Mouse (Mus musculus) layer of hippocampus, adult 2 months (tissue): Measurements from ENCODE around the gene Kng1. TPM values are rescaled to one million over a fixed set of nuclear protein-coding genes. Genes with fewer than 3 reads are reported as not detected.
"Not testable (repeated sequence)": the region's sequence is repeated elsewhere in the genome, so short reads cannot be mapped to it uniquely, and the experiment has no call there.

Experiments used
- DNase-seq, 2 experiments: peaks; one replicate each; pipeline ENCODE4 v3.0.0; 2022; ENCODE audit warnings: low spot score in 2 of 2
- H3K27ac ChIP-seq: fragments of 200-600 bp; 2 replicates; pipeline ENCODE4 v1.8.1; 2022
- H3K4me3 ChIP-seq: fragments of 200-600 bp; 2 replicates; pipeline ENCODE4 v1.8.1; 2022; ENCODE audit warnings: mild to moderate bottlenecking
- CTCF ChIP-seq: fragments of 200-600 bp; conservative IDR thresholded peaks from 2 replicates; pipeline ENCODE4 v1.8.1; 2022; ENCODE audit warnings: antibody characterized with exemption, mild to moderate bottlenecking, moderate library complexity
- long read RNA-seq, 2 experiments: library from polyadenylated mRNA; stranded (forward); transcript quantifications; one replicate each; pipeline ENCODE4 v2.0.0; 2021; ENCODE audit warnings: borderline mapping rate in 2 of 2
- total RNA-seq, 2 experiments: library from RNA; stranded (reverse); gene quantifications; 2 replicates each; pipeline ENCODE4 v1.2.3; 2021

Kng1 gene
- not detected for total RNA-seq
- long read RNA-seq, experiment 1, partial matches to known transcripts, result 0 of 3 reads
- long read RNA-seq, experiment 1, other reads (novel, unspliced or antisense), result 3 of 3 reads
- long read RNA-seq, experiment 2, result 0 reads

DNA sequence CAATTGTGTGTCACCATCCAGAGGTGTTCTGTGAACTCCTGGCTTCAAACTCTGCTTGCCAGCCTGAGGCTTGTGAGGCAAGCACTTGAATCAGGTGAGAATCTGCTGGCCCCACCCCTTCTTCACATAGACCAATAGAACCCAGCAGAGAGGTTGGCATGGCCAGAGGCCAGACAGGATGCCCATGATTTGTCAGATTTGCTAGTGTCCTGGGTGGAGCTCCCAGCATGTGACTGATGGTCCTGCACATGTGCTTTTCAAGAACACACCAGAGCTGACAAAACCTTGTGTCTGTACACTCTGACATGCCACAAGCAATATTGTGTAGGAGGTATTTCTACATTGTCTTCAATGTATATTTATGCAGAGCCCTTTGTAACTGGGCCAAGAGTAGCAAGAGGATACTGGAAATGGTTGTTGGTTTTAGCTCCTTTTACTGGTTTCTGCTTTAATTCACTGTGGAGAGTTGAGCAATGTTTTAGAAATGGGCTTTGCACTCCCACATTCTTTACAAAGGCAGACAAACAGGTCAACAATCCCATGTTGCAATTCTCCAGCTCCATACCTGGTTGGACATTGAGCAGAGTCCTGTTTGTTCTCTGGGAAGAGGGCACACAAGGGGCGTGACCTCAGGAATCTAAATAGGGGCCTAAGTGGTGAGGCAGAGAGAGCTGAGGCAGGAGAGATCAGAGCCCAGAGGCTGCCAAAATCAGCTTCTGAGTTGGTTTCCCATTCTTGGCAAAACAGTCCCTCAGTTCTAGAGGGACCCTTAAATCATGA, at the start of gene Kng1:
Kng1 (plus strand) TSS at position 198 of the 780 bp plus-strand sequence.
- H3K4me3 ChIP-seq, H3K27ac ChIP-seq, DNase-seq: not testable (repeated sequence)

DNA sequence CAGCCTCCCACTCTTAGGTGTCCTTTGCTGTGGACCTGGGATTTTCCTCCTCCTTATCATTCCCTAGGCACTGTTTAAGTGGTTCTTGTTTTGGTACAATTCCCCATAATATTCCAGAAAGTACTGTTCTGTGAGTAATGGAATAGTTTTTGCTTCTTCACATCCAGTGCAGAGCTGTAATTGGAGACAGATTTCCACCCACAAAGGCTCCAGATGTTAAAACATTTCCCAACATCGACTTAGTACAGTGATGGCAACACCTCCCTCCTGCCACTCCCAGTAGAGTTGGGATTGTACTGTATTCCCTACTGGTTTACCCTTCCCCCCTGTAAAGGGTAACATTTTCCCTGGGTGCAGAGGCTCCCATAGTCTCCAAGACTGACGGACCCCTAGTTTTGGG, 43.9 kb upstream of the Kng1 start:
- not testable (repeated sequence) for H3K4me3 ChIP-seq, DNase-seq, H3K27ac ChIP-seq

DNA sequence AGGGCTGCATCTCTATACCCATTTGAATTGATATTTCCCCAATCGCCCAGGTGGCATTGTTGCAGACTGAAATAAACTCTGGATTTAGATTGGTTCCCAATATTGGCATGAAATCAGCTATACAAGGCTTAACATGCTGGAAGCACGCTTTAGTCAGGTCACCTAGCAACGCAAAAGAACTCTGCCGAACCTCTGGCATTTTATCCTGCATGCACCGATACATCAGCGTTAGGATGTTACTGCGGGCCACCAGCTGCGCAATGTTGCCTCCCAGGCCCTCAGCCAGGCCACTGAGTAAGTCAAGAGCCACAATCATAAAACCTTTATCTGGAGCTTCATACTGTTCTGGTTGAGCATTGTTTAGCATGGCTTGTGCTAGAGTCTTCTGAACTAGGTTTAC, 43.0 kb upstream of the Kng1 start:
- peak in 1 of 2 experiments; percentile 0 for DNase-seq

DNA sequence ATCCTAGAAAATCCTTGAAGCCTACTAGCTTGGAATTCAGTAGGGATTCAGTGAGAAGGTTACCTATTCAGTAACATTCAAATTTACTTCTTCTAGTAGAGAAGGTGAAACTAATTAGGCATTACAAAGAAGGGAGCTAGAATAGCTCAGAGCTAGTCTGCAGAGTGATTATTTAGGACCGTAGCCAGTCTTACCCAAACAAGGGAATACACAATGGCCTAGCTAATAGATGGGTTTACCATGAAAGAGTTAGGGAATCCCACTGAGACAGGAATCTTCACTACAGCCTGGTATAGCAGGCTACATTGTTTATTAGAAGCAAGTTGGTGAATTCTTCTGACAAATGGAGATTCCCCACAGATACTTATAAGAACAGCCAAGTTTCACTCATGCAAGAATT, 37.1 kb upstream of the Kng1 start:
- H3K4me3 ChIP-seq, H3K27ac ChIP-seq: not testable (repeated sequence)

More for the DNA sequence above, 43.0 kb upstream of the Kng1 start:
- H3K27ac ChIP-seq, H3K4me3 ChIP-seq: not testable (repeated sequence)

DNA sequence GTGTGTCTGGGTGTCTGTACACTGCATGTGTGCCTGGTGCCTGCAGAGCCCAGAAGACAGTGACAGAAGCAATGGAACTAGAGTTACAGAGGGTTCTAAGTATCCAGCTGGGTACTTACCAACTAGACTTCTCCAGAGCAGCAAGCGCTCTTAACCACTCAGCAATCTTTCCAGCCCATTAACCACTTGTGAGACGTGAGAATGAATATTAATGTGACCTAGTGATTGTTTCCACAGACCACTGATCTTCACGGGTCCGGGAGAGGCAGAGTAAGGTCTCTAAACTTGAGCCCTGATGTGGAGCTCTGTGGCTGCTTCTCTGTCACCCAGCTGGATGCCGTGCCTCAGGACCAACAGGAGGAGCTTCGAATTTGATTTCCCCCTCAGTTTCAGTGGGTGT, 32.6 kb upstream of the Kng1 start:
- no peak for DNase-seq
- no peak for TF ChIP-seq CTCF
- Histone ChIP-seq H3K4me3 (no peak overlapping the region), H3K27ac (no peak overlapping the region)

More for the DNA sequence above, 37.1 kb upstream of the Kng1 start:
- not testable (repeated sequence) for DNase-seq

DNA sequence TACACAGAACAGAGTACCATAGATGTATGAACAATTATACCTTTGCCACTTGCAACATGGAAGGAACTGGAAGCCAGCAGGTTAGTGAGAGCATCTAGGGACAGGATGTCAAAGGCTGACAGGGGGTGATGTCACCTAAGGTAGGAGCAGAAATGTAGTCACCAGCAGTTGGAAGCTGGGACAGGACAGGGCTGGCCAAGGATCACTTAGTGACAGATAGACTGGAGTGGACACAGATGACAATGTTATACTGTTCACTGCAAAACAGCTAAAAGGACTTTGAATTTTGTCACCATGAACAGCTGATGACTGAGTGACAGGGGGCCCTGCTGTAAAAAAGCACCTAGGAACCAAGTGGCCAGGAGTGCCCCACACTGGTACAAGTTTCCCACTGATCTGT, 31.1 kb upstream of the Kng1 start:
- no peak for TF ChIP-seq CTCF
- no peak for DNase-seq
- Histone ChIP-seq H3K4me3 (no peak overlapping the region), H3K27ac (no peak overlapping the region)

DNA sequence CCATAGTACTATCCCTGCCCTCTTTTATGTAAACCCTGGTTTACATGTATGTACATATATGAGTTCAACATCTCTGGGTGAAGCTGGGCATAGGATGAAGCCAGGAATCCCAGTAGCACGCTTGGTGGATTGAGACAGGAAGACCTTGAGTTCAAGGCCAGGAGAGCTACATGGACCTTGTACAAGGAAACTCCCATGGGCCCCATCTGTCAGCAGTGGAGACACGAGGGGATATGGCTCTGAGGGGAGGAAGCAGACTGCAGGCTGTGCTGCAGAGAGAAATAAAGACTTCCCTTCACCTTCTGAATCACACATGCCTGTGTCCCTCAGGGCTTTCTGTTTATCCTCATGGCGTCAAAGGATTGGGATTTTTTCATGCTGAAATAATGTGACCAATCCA, 30.3 kb upstream of the Kng1 start:
- not testable (repeated sequence) for H3K4me3 ChIP-seq, H3K27ac ChIP-seq, DNase-seq

DNA sequence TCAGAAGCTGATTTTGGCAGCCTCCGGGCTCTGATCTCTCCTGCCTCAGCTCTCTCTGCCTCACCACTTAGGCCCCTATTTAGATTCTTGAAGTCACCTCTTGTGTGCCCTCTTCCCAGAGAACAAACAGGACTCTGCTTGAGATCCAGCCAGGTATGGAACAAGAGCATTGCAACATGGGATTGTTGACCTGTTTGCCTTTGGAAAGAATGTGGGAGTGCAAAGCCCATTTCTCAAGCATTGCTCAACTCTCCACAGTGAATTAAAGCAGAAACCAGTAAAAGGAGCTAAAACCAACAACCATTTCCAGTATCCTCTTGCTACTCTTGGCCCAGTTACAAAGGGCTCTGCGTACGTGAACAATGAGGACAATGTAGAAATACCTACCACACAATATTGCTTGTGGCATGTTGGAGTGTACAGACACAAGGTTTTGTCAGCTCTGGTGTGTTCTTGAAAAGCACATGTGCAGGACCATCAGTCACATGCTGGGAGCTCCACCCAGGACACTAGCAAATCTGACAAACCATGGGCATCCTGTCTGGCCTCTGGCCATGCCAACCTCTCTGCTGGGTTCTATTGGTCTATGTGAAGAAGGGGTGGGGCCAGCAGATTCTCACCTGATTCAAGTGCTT, 28.6 kb upstream of the Kng1 start, which contains the start of gene Kng2:
Kng2 (minus strand) TSS at position 517 of the 635 bp plus-strand sequence.
- DNase-seq, H3K4me3 ChIP-seq, H3K27ac ChIP-seq: not testable (repeated sequence)

DNA sequence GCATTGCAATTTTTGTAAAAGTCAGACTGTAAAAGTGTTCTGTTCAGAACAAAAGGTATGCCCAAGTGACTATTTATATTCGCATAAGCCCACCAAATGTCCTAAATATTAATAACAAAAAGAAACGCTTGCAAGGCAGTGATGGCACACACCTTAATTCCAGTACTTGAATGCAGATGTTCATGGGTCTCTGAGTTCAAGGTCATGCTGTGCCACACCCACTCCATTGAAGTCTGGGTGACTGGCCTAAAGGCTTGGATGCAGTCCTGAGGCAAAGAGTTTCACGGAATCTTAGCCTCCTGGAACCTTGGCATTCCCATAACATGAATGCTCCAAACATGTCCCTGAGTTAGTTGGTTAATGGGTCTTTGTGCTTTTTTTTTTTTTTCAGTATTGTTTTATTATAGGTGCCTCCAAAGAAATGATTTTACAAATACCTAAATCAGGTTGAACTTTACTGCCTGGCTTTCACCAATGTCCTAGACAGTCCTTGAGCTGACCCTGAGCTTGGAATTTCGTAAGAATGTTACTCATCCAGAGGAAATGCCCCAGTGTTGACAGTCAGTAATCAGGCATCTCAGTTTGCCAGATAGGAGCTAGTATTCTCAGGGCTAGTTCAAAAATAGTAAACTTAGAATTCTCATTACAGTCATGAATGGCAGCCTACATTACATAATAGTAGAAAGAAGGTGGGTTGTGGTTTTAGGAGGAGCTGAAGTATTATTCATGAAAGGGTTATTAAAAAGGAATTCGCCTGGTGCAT, 26.8 kb upstream of the Kng1 start:
- Histone ChIP-seq H3K4me3 (no peak overlapping the region), H3K27ac (no peak overlapping the region)
- no peak for TF ChIP-seq CTCF
- DNase-seq, result no peak

DNA sequence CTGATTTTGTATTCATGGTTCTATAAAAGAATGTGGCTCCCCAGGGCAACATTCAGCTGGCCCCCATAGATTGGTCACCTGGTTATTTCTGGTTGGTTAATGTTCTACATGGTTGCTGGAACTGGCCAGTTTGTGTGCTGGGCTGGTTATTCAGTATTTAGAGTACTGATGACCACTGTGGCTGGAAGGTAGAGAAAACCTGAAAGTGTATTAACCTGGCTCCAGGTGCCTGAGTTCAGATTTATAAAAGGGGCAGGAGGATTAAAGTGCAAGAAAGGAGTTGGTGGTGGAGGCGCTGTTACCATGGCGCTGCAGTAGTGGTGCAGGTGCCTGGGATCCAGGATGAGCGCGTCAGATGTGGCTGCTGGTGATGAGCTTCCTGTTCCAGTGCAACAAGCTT, 24.0 kb upstream of the Kng1 start:
- Histone ChIP-seq H3K27ac (no peak overlapping the region), H3K4me3 (no peak overlapping the region)
- no peak for TF ChIP-seq CTCF
- DNase-seq, result no peak

DNA sequence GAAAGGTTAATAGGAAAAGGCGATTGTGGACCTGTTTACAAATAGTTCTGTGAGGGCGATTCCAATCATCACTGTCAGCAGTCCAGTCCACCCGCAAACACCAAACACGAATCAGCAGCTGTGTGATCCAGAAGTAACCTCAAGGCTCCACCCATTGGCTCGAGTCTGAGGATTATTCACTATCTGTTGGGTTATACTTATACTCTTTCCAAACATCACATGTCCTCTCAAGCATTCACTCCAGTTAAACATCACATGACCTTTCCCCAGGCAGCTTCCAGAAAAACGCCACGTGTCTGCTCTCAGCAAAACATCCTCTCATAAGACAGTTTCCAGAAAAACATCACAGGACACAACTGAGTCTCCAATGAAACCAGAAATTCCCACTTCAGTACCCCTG, 19.9 kb upstream of the Kng1 start:
- DNase-seq, result no peak
- Histone ChIP-seq H3K27ac (no peak overlapping the region), H3K4me3 (no peak overlapping the region)
- TF ChIP-seq CTCF, result no peak

DNA sequence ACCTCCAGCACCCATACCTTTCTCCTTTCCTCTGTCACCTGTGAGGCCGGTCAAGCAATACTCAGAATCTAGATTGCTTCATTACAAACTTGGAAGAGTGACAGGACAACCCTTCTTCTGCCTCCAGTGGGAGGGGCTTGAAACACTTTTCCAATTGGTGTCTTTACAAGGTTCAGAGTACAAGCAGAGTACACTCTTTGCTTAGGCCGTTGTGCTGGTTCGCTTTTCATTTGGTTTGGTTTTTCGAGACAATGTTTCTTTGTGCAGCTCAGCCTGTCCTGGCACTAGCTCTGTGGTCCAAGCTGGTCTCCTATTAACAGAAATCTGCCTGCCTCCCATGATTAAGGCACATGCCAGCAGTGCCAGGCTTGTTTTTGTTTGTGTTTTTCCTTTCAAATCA, 18.4 kb upstream of the Kng1 start:
- no peak overlapping the region for H3K4me3 ChIP-seq
- H3K27ac ChIP-seq, result no peak overlapping the region
- TF ChIP-seq CTCF, result no peak
- DNase-seq, result no peak

DNA sequence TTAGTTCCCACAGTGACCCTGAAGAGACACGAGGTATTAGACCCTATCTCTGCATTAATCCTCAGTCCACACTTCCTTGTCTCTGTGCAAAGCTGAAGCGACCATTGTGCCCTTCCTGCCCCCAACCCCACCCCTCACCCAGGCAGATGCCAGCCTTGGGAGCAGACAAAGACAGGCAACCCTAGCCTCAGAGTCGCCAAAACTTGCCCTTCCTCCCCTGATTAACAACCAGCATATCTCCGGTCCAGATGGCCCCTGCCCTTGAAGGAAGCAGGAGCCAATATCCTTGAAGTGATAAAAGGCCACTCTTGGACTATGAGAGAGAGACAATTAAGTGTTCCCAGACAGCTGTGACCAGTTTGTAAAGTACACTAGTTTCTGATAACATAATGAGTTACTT, 16.8 kb upstream of the Kng1 start:
- TF ChIP-seq CTCF, result no peak

DNA sequence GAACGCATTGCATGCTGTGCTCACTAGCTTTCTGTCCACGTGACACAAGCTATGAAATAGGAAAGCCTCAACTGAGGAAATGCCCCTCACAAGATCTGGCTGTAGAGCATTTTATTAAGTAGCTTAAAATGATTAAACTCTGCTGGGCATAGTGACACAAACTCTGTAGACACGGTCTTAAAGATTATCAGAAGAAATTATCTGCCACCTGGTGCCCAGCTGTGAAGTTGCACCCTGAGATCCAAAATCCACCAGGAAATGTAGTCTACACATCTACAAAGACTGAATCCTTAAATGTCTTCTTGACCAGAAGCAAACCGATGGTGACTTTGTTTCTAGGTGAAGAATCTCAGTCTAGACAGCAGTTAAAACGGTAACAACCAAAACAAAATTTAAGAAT, 11.3 kb upstream of the Kng1 start:
- no peak overlapping the region for H3K4me3 ChIP-seq
- H3K27ac ChIP-seq, result no peak overlapping the region
- TF ChIP-seq CTCF, result peak; percentile 82
- DNase-seq, result peak; percentile 8 to 16

More for the DNA sequence above, 16.8 kb upstream of the Kng1 start:
- DNase-seq, result no peak
- Histone ChIP-seq H3K4me3 (no peak overlapping the region), H3K27ac (no peak overlapping the region)

DNA sequence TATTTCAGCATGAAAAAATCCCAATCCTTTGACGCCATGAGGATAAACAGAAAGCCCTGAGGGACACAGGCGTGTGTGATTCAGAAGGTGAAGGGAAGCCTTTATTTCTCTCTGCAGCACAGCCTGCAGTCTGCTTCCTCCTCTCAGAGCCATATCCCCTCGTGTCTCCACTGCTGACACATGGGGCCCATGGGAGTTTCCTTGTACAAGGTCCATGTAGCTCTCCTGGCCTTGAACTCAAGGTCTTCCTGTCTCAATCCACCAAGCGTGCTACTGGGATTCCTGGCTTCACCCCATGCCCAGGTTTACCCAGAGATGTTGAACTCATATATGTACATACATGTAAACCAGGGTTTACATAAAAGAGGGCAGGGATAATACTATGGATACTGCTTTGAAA, 2.0 kb downstream of the Kng1 start:
- H3K27ac ChIP-seq, DNase-seq, H3K4me3 ChIP-seq: not testable (repeated sequence)

DNA sequence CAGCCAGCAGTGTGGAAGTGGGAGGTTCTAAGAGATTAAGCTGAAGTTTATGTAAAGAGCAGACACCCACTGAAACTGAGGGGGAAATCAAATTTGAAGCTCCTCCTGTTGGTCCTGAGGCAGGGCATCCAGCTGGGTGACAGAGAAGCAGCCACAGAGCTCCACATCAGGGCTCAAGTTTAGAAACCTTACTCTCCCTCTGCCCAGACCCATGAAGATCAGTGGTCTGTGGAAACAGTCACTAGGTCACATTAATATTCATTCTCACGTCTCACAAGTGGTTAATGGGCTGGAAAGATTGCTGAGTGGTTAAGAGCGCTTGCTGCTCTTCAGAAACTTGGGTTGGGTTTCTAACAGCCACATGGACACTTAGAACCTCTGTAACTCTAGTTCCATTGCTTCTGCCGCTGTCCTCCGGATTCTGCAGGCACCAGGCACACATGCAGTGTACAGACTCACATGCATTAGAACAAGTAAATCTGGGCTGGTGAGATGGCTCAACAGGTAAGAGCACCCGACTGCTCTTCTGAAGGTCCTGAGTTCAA, 3.2 kb downstream of the Kng1 start:
- DNase-seq, result not testable (repeated sequence)

DNA sequence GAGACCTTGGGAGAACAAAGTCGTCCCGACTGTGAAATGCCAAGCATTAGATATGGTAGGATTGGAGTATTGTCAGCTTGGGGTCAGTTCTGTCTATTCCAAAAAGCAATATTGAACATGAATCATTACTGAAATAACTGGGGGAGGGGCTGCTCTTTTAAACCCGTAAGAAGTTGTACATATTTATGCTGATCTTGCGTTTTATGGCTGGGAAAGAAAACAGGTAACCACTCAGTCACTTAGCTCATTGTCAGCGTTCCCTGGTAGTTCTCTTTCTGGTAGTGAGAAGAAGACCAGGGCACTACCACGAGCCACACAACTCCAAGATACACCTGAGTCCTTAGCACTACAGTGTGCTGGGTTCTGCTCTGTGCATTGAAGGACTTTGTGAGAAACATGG, 19.9 kb downstream of the Kng1 start:
- DNase-seq, H3K4me3 ChIP-seq, H3K27ac ChIP-seq: not testable (repeated sequence)

More for the DNA sequence above, 3.2 kb downstream of the Kng1 start:
- H3K27ac ChIP-seq, H3K4me3 ChIP-seq: not testable (repeated sequence)

DNA sequence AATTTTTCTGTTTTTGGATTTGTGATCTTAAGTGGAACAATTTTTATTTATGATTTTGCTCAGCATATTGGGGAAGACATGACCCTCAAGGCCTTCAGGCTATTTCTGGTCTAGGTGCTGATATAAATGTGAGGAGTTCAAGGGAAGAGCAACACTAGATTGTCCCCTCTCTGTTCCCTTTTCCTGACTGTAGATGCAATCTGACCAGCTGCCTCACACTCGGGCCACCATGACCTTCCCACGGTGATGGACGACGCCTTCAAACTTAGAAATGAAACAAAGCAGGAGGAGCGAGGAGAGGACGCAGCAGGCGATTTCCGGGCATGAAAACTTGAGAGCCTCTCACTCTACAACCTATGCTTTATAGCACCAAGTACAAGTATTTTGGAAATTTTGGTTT, 29.5 kb downstream of the Kng1 start:
- not testable (repeated sequence) for H3K27ac ChIP-seq, H3K4me3 ChIP-seq, DNase-seq
